Mouse (Mus musculus): ENCODE data around the gene Atp8b2.

Gene Atp8b2

GRCm38 (mm10) chr3:89963221-89963763 lies at the start of gene Atp8b2:
Atp8b2 (minus strand) TSS chr3:89963508.
- DNase-seq (ENCODE audit: low spot score in 2 of 2): peak; percentile 82 to 87

DNA sequence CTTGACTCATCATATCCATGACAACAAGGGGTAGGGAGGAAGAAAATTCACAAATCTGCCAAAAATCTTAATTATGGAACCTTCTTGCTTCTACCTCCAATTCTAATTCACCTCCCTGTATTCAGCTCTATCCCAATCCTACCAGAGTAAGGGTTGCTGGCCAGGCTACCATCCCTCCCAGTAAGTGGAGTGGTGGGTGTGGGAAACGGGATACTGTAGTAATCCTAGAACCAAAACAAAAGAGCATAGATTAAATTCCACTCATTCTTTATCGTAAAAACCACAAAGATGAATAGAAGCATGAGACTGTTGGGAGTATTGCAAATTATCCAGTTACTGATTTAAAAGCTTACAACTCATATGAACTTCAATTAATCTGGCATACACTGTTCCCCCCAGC lies 47.0 kb upstream of the Atp8b2 start:
- DNase-seq (ENCODE audit: low spot score in 2 of 2): no peak

DNA sequence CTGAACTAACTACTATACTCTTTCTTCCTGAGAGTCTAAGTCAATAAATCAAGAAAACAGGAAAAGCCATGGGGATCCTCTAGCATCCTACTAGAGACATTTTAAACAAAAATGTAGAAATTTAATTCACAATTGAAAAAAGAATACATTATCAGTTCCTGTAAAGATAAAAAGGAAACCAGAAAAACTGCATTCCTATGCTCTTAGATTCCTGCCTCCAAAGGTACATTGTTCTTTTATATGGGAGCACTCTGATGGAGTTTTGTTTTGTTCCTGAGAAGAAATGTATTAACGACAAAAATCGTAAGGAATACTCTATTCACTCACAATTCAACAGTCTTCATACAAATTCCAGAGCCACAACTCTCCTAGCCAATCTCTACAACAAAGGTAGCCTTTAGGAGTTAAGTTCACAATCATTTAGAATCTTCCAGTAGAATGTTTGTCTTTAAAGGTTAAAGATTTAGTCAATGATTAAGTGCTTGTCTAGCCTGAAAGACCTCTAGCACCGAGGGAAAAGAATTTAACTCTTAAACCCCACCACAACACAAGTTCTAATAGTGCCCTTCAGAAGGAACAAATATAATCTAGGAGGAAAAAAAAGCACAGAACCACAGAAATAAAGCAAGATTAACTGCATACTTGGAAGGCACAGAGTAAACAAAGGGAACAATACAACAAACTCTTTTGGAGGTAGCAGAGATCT lies 40.9 kb upstream of the Atp8b2 start:
- DNase-seq (ENCODE audit: low spot score in 2 of 2): no peak

- no peak for DNase-seq (ENCODE audit: low spot score in 2 of 2)
Measured at GRCm38 (mm10) chr3:89999830-90000229, 36.5 kb upstream of the Atp8b2 start.

DNA sequence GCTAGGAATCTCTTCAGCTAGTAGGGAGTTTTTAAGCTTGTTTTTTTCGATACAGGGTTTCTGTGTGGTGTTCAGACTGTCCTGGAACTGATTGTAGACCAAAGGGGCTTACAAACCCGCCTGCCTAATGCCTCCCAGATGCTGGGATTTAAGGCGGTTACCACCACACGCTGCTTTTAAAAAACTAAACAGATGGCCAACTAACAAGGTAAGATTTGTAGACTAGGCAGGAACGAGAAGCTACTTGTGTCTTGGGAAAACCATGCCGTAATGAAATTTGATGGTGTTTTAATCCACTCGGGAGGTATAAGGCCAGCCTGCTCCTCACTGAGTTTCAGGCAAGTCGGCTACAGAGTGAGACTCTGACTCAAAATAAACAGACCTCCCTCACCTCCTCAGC lies 35.8 kb upstream of the Atp8b2 start:
- no peak for DNase-seq (ENCODE audit: low spot score in 2 of 2)

DNA sequence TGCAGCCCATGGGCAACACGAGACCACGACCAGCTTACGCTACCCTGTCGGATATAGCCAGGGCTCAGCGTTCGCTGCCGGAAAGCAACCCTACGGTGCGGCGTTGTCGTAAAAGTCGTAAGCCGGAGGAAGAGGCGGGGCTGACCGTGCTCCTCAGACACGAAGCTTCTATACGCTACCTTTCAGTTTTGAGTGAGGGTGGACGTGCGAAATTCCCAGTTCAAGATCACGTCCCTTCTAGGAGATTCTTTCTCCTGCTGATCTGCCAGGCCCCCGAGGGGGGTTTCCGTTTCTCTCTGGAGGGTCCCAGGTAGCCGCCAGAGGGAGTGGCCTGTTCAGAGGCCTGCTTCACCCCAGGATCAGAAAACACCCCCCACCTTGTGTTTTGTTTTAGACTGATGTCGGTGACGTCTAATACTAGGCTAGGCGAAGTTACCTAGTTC lies 35.3 kb upstream of the Atp8b2 start, which contains the start of gene Hax1:
TSS of gene Hax1 (minus strand) at position 169 of the 443 bp plus-strand sequence.
- peak; percentile 96 for DNase-seq (ENCODE audit: low spot score in 2 of 2)

DNA sequence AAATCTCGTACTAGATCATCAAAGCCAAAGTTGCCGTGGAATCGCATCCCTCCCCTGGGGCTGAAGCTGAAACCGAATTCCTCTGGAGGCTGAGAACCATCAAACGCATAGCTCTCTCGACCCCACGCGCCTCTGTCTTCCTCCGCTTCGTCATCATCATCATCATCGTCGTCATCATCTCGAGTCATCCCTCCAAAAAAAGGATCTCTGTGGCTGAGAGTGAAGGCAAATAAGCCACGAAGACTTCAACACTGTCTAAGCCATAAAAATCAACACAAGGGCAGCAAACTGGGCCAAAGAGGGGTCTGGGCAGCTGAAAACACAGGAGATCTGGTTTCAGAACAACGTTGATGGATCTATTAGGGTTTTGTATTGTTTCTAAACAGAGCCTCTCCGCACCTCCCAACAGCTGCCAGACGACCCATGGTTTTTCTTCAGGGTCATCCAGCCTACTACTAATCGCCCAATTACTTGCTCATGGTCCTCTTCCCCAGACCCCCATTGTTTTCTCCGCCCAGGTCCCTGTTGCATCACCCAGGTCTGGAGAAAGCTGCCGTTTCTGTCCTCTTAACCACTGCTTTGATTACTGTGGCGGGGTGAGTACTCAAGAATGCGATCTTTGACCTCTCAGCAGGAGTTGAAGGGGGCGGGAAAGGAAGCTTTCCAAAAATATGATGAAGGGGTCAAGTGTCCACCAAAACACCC lies 34.6 kb upstream of the Atp8b2 start:
- peak; percentile 40 to 53 for DNase-seq (ENCODE audit: low spot score in 2 of 2)

- no peak for DNase-seq (ENCODE audit: low spot score in 2 of 2)
Measured at GRCm38 (mm10) chr3:89994807-89995515, 31.7 kb upstream of the Atp8b2 start.

GRCm38 (mm10) chr3:89987822-89988221 lies 24.5 kb upstream of the Atp8b2 start:
- DNase-seq (ENCODE audit: low spot score in 2 of 2): no peak

- no peak for DNase-seq (ENCODE audit: low spot score in 2 of 2)
Measured at GRCm38 (mm10) chr3:89987211-89987610, 23.9 kb upstream of the Atp8b2 start.

- DNase-seq (ENCODE audit: low spot score in 2 of 2): no peak
Measured at GRCm38 (mm10) chr3:89982426-89982825, 19.1 kb upstream of the Atp8b2 start.

GRCm38 (mm10) chr3:89976859-89977258 lies 13.6 kb upstream of the Atp8b2 start:
- no peak for DNase-seq (ENCODE audit: low spot score in 2 of 2)

DNA sequence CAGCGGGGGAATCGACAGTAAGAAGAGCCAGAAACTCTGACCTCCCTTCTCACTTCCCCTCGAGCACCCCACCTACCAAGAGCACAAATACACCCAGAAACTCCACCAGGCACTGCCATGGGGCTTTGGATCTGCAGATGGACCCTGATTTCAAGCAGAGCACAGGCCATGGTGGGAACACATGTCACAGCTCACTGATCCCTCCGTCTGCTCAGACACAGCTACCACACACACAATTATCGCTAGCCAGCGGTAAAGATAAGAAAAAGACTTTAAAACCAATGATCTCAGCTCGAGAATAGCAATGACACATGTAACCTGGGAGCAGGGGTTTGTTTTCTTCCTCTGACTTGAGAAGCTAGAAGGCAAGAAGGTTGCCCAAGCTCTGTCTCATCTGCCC lies 5.2 kb upstream of the Atp8b2 start:
- no peak for DNase-seq (ENCODE audit: low spot score in 2 of 2)

GRCm38 (mm10) chr3:89966946-89967345 lies 3.6 kb upstream of the Atp8b2 start:
- no peak for DNase-seq (ENCODE audit: low spot score in 2 of 2)

DNA sequence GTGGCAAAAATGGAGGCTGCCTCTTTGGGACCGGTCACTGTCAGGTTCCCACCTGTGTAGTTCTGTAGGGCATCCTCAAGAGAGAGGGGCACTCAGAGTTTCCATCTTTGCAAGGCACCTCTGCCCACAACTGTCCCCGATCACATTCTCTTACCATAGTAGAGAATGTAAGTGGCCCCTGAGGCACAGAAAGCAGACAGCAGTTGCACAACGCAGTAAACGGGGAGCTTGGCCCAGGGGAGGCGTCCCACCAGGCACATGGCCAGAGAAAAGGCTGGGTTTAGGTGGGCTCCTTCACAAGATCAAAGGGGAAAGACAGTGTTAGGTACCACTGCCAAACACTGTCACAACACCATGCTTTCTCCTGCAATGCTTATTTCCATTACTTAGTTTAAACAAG lies 2.7 kb upstream of the Atp8b2 start:
- DNase-seq (ENCODE audit: low spot score in 2 of 2): no peak

DNA sequence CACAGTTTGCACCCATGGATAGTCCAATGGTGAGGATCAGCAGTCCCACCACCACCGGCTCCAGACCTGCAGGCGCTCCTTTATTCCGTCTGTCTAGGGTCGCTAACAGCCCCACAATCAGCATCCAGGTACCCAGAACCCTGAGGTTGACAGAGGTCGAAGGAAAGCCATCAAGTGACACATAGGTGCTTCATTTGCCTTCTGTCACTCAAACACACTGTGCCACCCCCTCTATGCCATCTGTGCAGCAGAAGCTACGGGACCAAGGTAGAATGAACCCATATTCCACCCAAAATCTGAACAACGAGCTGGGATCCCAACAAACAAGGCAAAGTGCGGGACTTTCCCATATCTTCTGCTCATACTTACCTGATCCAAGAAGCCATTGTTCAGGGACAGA lies 2.2 kb upstream of the Atp8b2 start:
- no peak for DNase-seq (ENCODE audit: low spot score in 2 of 2)

GRCm38 (mm10) chr3:89963926-89964739 lies 825 bp upstream of the Atp8b2 start:
- DNase-seq (ENCODE audit: low spot score in 2 of 2): peak; percentile 65 to 82

DNA sequence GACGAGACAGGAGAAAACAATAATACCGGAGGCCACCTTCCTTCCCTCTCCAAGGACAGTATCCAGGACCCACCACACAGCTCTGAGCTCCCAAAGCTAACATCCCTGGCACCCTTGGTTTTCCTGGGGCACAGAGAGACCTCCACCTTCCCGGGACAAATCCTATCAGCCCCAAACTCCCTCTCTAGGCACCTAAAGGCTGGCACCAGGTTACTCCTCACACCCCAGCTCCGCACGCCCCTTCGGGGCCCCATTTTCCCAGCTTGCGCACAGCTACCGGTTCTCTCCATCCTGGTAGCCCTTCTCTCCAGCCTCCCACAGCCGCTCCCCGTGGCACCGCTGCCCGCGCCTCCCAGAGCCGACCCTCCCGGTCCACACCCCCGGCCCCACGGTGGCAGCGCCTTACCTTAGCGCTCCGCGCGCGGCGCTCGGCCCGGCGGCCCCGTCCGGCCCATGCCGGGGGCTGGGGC lies 522 bp downstream of the Atp8b2 start:
- DNase-seq (ENCODE audit: low spot score in 2 of 2): no peak

GRCm38 (mm10) chr3:89962059-89962750 lies 1.1 kb downstream of the Atp8b2 start:
- DNase-seq (ENCODE audit: low spot score in 2 of 2): peak in 1 of 2 experiments; percentile 59

DNA sequence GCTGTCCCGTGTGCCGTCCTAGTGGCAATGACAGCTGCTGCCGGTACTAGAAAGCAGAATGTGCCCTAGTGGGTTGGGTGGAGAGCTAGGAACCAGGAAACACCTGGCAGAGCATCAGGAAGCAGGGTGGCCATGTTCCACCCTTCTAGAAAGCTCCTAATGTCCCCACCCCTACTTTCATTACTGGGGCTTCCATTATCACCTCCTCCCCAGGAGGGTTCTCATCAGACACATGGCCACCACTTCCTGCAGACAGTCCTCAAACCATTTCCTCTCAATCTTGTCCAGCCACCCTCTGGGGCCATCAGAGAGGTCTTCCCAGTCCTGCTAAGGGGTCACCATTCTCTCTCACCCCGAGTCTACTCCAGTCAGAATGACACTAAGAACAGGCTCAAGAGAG lies 1.9 kb downstream of the Atp8b2 start:
- DNase-seq (ENCODE audit: low spot score in 2 of 2): no peak

GRCm38 (mm10) chr3:89960469-89960868 lies 2.8 kb downstream of the Atp8b2 start:
- peak; percentile 97 for DNase-seq (ENCODE audit: low spot score in 2 of 2)

All from right cerebral cortex, postnatal 10 days (tissue).